In genomic region chr19:5559631-5560456, GRCm38 (mm10) we compare ENCODE assay signal across 9 mouse cellular contexts. TPM values are rescaled to one million over a fixed set of nuclear protein-coding genes. Genes with fewer than 3 reads are reported as not detected.
DNase-seq lines count a peak whose midpoint lies in the region; ATAC-seq and TF ChIP-seq lines count a peak whose summit lies in the region.
"Had no signal": no experiment of that assay in that cellular context is flagged by ENCODE, and none has a peak within 500 bp of the region (broad histone marks: within the 10 kb centered on the region; RNA-seq: fewer than 3 reads in every experiment).

No protein-coding gene starts in this region.

- H3K9me3 ChIP-seq in ES-Bruce4 (replicated peaks; ENCODE audit: control insufficient read depth, insufficient read depth, low read length, poor library complexity, severe bottlenecking), result no peaks in the 10 kb centered on the region
- no peaks in the 10 kb centered on the region for H3K9me3 ChIP-seq in hindbrain, embryonic 10.5 days
- H3K9me3 ChIP-seq in liver, embryonic 11.5 days (ENCODE audit: control insufficient read depth, low read length), result no peaks in the 10 kb centered on the region
- H3K9me3 ChIP-seq in stomach, embryonic 15.5 days, result no peaks in the 10 kb centered on the region

- peak overlapping the region; percentile 71 for H3K4me2 ChIP-seq in liver, embryonic 11.5 days
- H3K4me2 ChIP-seq in stomach, embryonic 15.5 days, result peak overlapping the region; percentile 77

- no peaks in the 10 kb centered on the region for H3K36me3 ChIP-seq in ES-Bruce4 (ENCODE audit: control insufficient read depth, insufficient read depth, low read length, poor library complexity, severe bottlenecking)
- no peaks in the 10 kb centered on the region for H3K36me3 ChIP-seq in hindbrain, embryonic 10.5 days
- no peaks in the 10 kb centered on the region for H3K36me3 ChIP-seq in liver, embryonic 11.5 days (ENCODE audit: control insufficient read depth, insufficient read depth, low read length)
- no peaks in the 10 kb centered on the region for H3K36me3 ChIP-seq in stomach, embryonic 15.5 days

- no peak for ATAC-seq in liver, embryonic 11.5 days (replicated peaks; ENCODE audit: low FRiP score)
- no peak for ATAC-seq in stomach, embryonic 15.5 days (ENCODE audit: insufficient read depth, low FRiP score, low read depth)

- DNase-seq in cerebellum, postnatal 10 days, result peak; percentile 25
- no peak for DNase-seq in cerebellum, adult 11 months
- peak; percentile 30 for DNase-seq in hindbrain, embryonic 10.5 days (ENCODE audit: low spot score)
- no peak for DNase-seq in liver, embryonic 11.5 days (ENCODE audit: low spot score)
- DNase-seq in right cerebral cortex, postnatal 10 days (ENCODE audit: low spot score in 2 of 2), result no peak
- no peak for DNase-seq in left cerebral cortex, adult 9 months (ENCODE audit: low spot score in 2 of 2)

- 1% methylated on average over 69 of the region's 69 CpGs for WGBS in hindbrain, embryonic 10.5 days
- 2% methylated on average over 69 of the region's 69 CpGs for WGBS in liver, embryonic 11.5 days
- under 1% methylated on average over 69 of the region's 69 CpGs for whole genome bisulfite sequencing in stomach, embryonic 15.5 days

- peak overlapping the region; percentile 37 for H3K9ac ChIP-seq in ES-Bruce4 (ENCODE audit: low read depth, poor library complexity, severe bottlenecking)
- no peak overlapping the region for H3K9ac ChIP-seq in liver, embryonic 11.5 days (ENCODE audit: low read depth, low read length)
- H3K9ac ChIP-seq in stomach, embryonic 15.5 days, result peak overlapping the region; percentile 54

- no peaks in the 10 kb centered on the region for H3K4me1 ChIP-seq in ES-Bruce4 (ENCODE audit: control insufficient read depth, insufficient read depth, low read length)
- peaks cover 31% of the 10 kb centered on the region for H3K4me1 ChIP-seq in hindbrain, embryonic 10.5 days (replicated peaks)
- peaks cover 14% of the 10 kb centered on the region for H3K4me1 ChIP-seq in liver, embryonic 11.5 days (replicated peaks; ENCODE audit: control insufficient read depth, insufficient read depth, low read length)
- peaks cover 17% of the 10 kb centered on the region for H3K4me1 ChIP-seq in stomach, embryonic 15.5 days

- no peak for TF ChIP-seq CTCF in ES-Bruce4 (IDR thresholded peaks at IDR 0.05; ENCODE audit: low read depth, low read length)

- H3K4me3 ChIP-seq in ES-Bruce4 (ENCODE audit: low read depth, low read length), result peak overlapping the region; percentile 56
- H3K4me3 ChIP-seq in hindbrain, embryonic 10.5 days, result peak overlapping the region; percentile 47
- H3K4me3 ChIP-seq in liver, embryonic 11.5 days (ENCODE audit: low read depth, low read length), result peak overlapping the region; percentile 43
- H3K4me3 ChIP-seq in stomach, embryonic 15.5 days (replicated peaks), result peak overlapping the region; percentile 48
- H3K4me3 ChIP-seq: erythroblast, embryonic 14.5 days had no signal

- TF ChIP-seq EP300 in ES-Bruce4 (IDR thresholded peaks at IDR 0.05; ENCODE audit: insufficient read depth, low read depth, low read length), result no peak

- TF ChIP-seq POLR2A in ES-Bruce4 (IDR thresholded peaks at IDR 0.05; ENCODE audit: insufficient read depth, low read length), result no peak

- H3K27me3 ChIP-seq in ES-Bruce4 (ENCODE audit: control insufficient read depth, insufficient read depth, low read length, poor library complexity, severe bottlenecking), result peaks cover 5% of the 10 kb centered on the region
- peaks cover 100% of the 10 kb centered on the region for H3K27me3 ChIP-seq in hindbrain, embryonic 10.5 days (ENCODE audit: insufficient read depth, poor library complexity, severe bottlenecking)
- peaks cover 95% of the 10 kb centered on the region for H3K27me3 ChIP-seq in liver, embryonic 11.5 days (replicated peaks; ENCODE audit: control insufficient read depth, insufficient read depth, low read length)
- peaks cover 47% of the 10 kb centered on the region for H3K27me3 ChIP-seq in stomach, embryonic 15.5 days (replicated peaks)

- no peak overlapping the region for H3K27ac ChIP-seq in ES-Bruce4 (ENCODE audit: insufficient read depth, low read length)
- no peak overlapping the region for H3K27ac ChIP-seq in hindbrain, embryonic 10.5 days
- H3K27ac ChIP-seq in liver, embryonic 11.5 days (ENCODE audit: low read depth, low read length), result no peak overlapping the region
- H3K27ac ChIP-seq in stomach, embryonic 15.5 days, result peak overlapping the region; percentile 86

RNA-seq across cellular contexts. Expression of gene Ovol1, which starts 0.6 kb away (rescaled TPM):
- polyA plus RNA-seq in ES-Bruce4 (2011; ENCODE audit: insufficient read depth, insufficient read length, low read depth, missing spikeins), result 0.46 and 0.52 TPM in 2 replicates
- polyA plus RNA-seq in hindbrain, embryonic 10.5 days (2016; fragmentation: Nextera tagmentation; extraction: Ambion mirVana), result 0.39 and 0.77 TPM in 2 replicates
- polyA plus RNA-seq in liver, embryonic 11.5 days (2014; fragmentation: Nextera tagmentation; extraction: Ambion mirVana), result 0.22 TPM in 1 of 2 replicates, not detected in the other
- polyA plus RNA-seq in stomach, embryonic 15.5 days (2015; fragmentation: Nextera tagmentation; extraction: Ambion mirVana), result 14.6 and 17.8 TPM in 2 replicates

RNA-seq across cellular contexts. Expression of gene Ap5b1, which starts 8.0 kb away (rescaled TPM):
- polyA plus RNA-seq in ES-Bruce4 (2011; ENCODE audit: insufficient read depth, insufficient read length, low read depth, missing spikeins), result 1.9 TPM in 2 replicates
- polyA plus RNA-seq in hindbrain, embryonic 10.5 days (2016; fragmentation: Nextera tagmentation; extraction: Ambion mirVana), result 1.6 and 2.6 TPM in 2 replicates
- polyA plus RNA-seq in liver, embryonic 11.5 days (2014; fragmentation: Nextera tagmentation; extraction: Ambion mirVana), result 3.6 and 3.8 TPM in 2 replicates
- 7.1 and 8.3 TPM in 2 replicates for polyA plus RNA-seq in stomach, embryonic 15.5 days (2015; fragmentation: Nextera tagmentation; extraction: Ambion mirVana)

RNA-seq across cellular contexts. Expression of gene Rnaseh2c, which starts 41.8 kb away (rescaled TPM):
- 47.2 and 56.5 TPM in 2 replicates for polyA plus RNA-seq in ES-Bruce4 (2011; ENCODE audit: insufficient read depth, insufficient read length, low read depth, missing spikeins)
- 177 and 187 TPM in 2 replicates for polyA plus RNA-seq in hindbrain, embryonic 10.5 days (2016; fragmentation: Nextera tagmentation; extraction: Ambion mirVana)
- 175 and 189 TPM in 2 replicates for polyA plus RNA-seq in liver, embryonic 11.5 days (2014; fragmentation: Nextera tagmentation; extraction: Ambion mirVana)
- polyA plus RNA-seq in stomach, embryonic 15.5 days (2015; fragmentation: Nextera tagmentation; extraction: Ambion mirVana), result 124 and 144 TPM in 2 replicates

RNA-seq across cellular contexts. Expression of gene Snx32, which starts 49.5 kb away (rescaled TPM):
- 6.4 and 7.7 TPM in 2 replicates for polyA plus RNA-seq in ES-Bruce4 (2011; ENCODE audit: insufficient read depth, insufficient read length, low read depth, missing spikeins)
- polyA plus RNA-seq in hindbrain, embryonic 10.5 days (2016; fragmentation: Nextera tagmentation; extraction: Ambion mirVana), result 8.9 and 18.7 TPM in 2 replicates
- 7.0 and 8.3 TPM in 2 replicates for polyA plus RNA-seq in liver, embryonic 11.5 days (2014; fragmentation: Nextera tagmentation; extraction: Ambion mirVana)
- polyA plus RNA-seq in stomach, embryonic 15.5 days (2015; fragmentation: Nextera tagmentation; extraction: Ambion mirVana), result 8.8 and 11.1 TPM in 2 replicates

RNA-seq across cellular contexts. Expression of gene Kat5, which starts 50.2 kb away (rescaled TPM):
- 50.9 and 65.5 TPM in 2 replicates for polyA plus RNA-seq in ES-Bruce4 (2011; ENCODE audit: insufficient read depth, insufficient read length, low read depth, missing spikeins)
- polyA plus RNA-seq in hindbrain, embryonic 10.5 days (2016; fragmentation: Nextera tagmentation; extraction: Ambion mirVana), result 58.9 and 69.2 TPM in 2 replicates
- polyA plus RNA-seq in liver, embryonic 11.5 days (2014; fragmentation: Nextera tagmentation; extraction: Ambion mirVana), result 24.0 and 28.0 TPM in 2 replicates
- polyA plus RNA-seq in stomach, embryonic 15.5 days (2015; fragmentation: Nextera tagmentation; extraction: Ambion mirVana), result 42.2 and 49.1 TPM in 2 replicates

Comparison
In these comparisons a context has a peak if more than half of its experiments do, and no peak if none do; other contexts are left out.
1. DNase-seq: peak in cerebellum, postnatal 10 days (2 of 2) and hindbrain, embryonic 10.5 days (single experiment); none in cerebellum, adult 11 months (single experiment), liver, embryonic 11.5 days (single experiment), right cerebral cortex, postnatal 10 days (0 of 2) and left cerebral cortex, adult 9 months (0 of 2).
2. Peak in every context shown above with its lines, with median percentiles within 50 percentile points of each other: H3K4me3 ChIP-seq.